Mouse (Mus musculus): ENCODE measurements around the gene Exosc2. TPM values are rescaled to one million over a fixed set of nuclear protein-coding genes. Genes with fewer than 3 reads are reported as not detected.

Exosc2 gene
- polyA plus RNA-seq (2015; fragmentation: Nextera tagmentation; extraction: Ambion mirVana) = 75.7 and 77.7 TPM in 2 replicates

- Histone ChIP-seq H3K4me1 (peaks cover 8% of the 10 kb centered on the region; the same call in 1 of the 2 replicates), H3K9ac (peak within 1 kb of the TSS; percentile 83), H3K4me2 (peak within 1 kb of the TSS; percentile 66), H3K4me3 (replicated peaks) (peak within 1 kb of the TSS; percentile 91), H3K36me3 (peaks cover 30% of the 10 kb centered on the region), H3K9me3 (replicated peaks) (no peaks in the 10 kb centered on the region), H3K27ac (peak within 1 kb of the TSS; percentile 84), H3K27me3 (no peaks in the 10 kb centered on the region)
- peak; percentile 97 for ATAC-seq (replicated peaks; ENCODE audit: low FRiP score)
- WGBS = under 1% methylated on average over 27 of the region's 27 CpGs
Measured at GRCm38 (mm10) chr2:31670551-31671035, at the start of gene Exosc2. Gene Exosc2, plus strand, starts transcription at chr2:31670715.

- no peak for ATAC-seq (replicated peaks; ENCODE audit: low FRiP score)
- peaks cover 82% of the 10 kb centered on the region for H3K27me3 ChIP-seq
- H3K4me2 ChIP-seq = no peak overlapping the region
- no peaks in the 10 kb centered on the region for H3K9me3 ChIP-seq (replicated peaks)
- no peak overlapping the region for H3K9ac ChIP-seq
- no peaks in the 10 kb centered on the region for H3K36me3 ChIP-seq
- peaks cover 31% of the 10 kb centered on the region for H3K4me1 ChIP-seq
- H3K27ac ChIP-seq = no peak overlapping the region
- 70% methylated on average over 3 of the region's 3 CpGs for WGBS
- H3K4me3 ChIP-seq (replicated peaks) = no peak overlapping the region
Measured at GRCm38 (mm10) chr2:31633531-31633930, 37.0 kb upstream of the Exosc2 start.

GRCm38 (mm10) chr2:31635281-31636137 lies 35.0 kb upstream of the Exosc2 start:
- WGBS = under 1% methylated on average over 52 of the region's 52 CpGs

GRCm38 (mm10) chr2:31636138-31636741 lies 34.3 kb upstream of the Exosc2 start:
- Histone ChIP-seq H3K27me3 (peaks cover 99% of the 10 kb centered on the region), H3K9me3 (replicated peaks) (no peaks in the 10 kb centered on the region), H3K4me1 (peaks cover 52% of the 10 kb centered on the region), H3K4me3 (replicated peaks) (peak overlapping the region; percentile 20), H3K36me3 (no peaks in the 10 kb centered on the region), H3K27ac (no peak overlapping the region), H3K9ac (no peak overlapping the region), H3K4me2 (peak overlapping the region; percentile 46)
- no peak for ATAC-seq (replicated peaks; ENCODE audit: low FRiP score)
- WGBS = under 1% methylated on average over 48 of the region's 48 CpGs

More at GRCm38 (mm10) chr2:31635281-31636137, 35.0 kb upstream of the Exosc2 start:
- Histone ChIP-seq H3K36me3 (no peaks in the 10 kb centered on the region), H3K4me3 (replicated peaks) (peak overlapping the region; percentile 20), H3K4me1 (peaks cover 45% of the 10 kb centered on the region), H3K27ac (no peak overlapping the region), H3K27me3 (peaks cover 98% of the 10 kb centered on the region), H3K9ac (no peak overlapping the region), H3K9me3 (replicated peaks) (no peaks in the 10 kb centered on the region), H3K4me2 (peak overlapping the region; percentile 46)
- no peak; the same call in 1 of the 2 replicates for ATAC-seq (replicated peaks; ENCODE audit: low FRiP score)

- H3K36me3 ChIP-seq = no peaks in the 10 kb centered on the region
- H3K9me3 ChIP-seq (replicated peaks) = no peaks in the 10 kb centered on the region
- H3K4me1 ChIP-seq = peaks cover 56% of the 10 kb centered on the region
- ATAC-seq (replicated peaks; ENCODE audit: low FRiP score) = no peak
- H3K27ac ChIP-seq = no peak overlapping the region
- H3K4me3 ChIP-seq (replicated peaks) = peak overlapping the region; percentile 20
- peak overlapping the region; percentile 46 for H3K4me2 ChIP-seq
- WGBS = 1% methylated on average over 35 of the region's 35 CpGs
- H3K9ac ChIP-seq = no peak overlapping the region
- peaks cover 100% of the 10 kb centered on the region for H3K27me3 ChIP-seq
Measured at GRCm38 (mm10) chr2:31636742-31637141, 33.8 kb upstream of the Exosc2 start.

GRCm38 (mm10) chr2:31637311-31637710 lies 33.2 kb upstream of the Exosc2 start:
- no peaks in the 10 kb centered on the region for H3K36me3 ChIP-seq
- H3K9ac ChIP-seq = no peak overlapping the region
- peaks cover 58% of the 10 kb centered on the region for H3K4me1 ChIP-seq
- H3K4me2 ChIP-seq = peak overlapping the region; percentile 46; the same call in 1 of the 2 replicates
- H3K9me3 ChIP-seq (replicated peaks) = no peaks in the 10 kb centered on the region
- H3K4me3 ChIP-seq (replicated peaks) = peak overlapping the region; percentile 20
- 2% methylated on average over 12 of the region's 12 CpGs for WGBS
- ATAC-seq (replicated peaks; ENCODE audit: low FRiP score) = no peak
- H3K27ac ChIP-seq = no peak overlapping the region
- peaks cover 100% of the 10 kb centered on the region for H3K27me3 ChIP-seq

- H3K36me3 ChIP-seq = no peaks in the 10 kb centered on the region
- H3K9ac ChIP-seq = no peak overlapping the region
- no peak overlapping the region for H3K27ac ChIP-seq
- peaks cover 58% of the 10 kb centered on the region for H3K4me1 ChIP-seq
- WGBS = under 1% methylated on average over 22 of the region's 22 CpGs
- no peaks in the 10 kb centered on the region for H3K9me3 ChIP-seq (replicated peaks)
- peaks cover 100% of the 10 kb centered on the region for H3K27me3 ChIP-seq
- H3K4me2 ChIP-seq = 0 out of 2 replicates have a peak overlapping the region, but pooled peaks have one; percentile 22
- H3K4me3 ChIP-seq (replicated peaks) = peak overlapping the region; percentile 20; the same call in 1 of the 2 replicates
- no peak for ATAC-seq (replicated peaks; ENCODE audit: low FRiP score)
Measured at GRCm38 (mm10) chr2:31637807-31638206, 32.7 kb upstream of the Exosc2 start.

GRCm38 (mm10) chr2:31638581-31639465 lies 31.7 kb upstream of the Exosc2 start:
- H3K36me3 ChIP-seq = no peaks in the 10 kb centered on the region
- WGBS = 1% methylated on average over 34 of the region's 34 CpGs
- no peak overlapping the region for H3K9ac ChIP-seq
- no peak for ATAC-seq (replicated peaks; ENCODE audit: low FRiP score)
- H3K27me3 ChIP-seq = peaks cover 100% of the 10 kb centered on the region
- H3K4me1 ChIP-seq = peaks cover 58% of the 10 kb centered on the region
- H3K4me3 ChIP-seq (replicated peaks) = peak overlapping the region; percentile 7; the same call in 1 of the 2 replicates
- no peaks in the 10 kb centered on the region for H3K9me3 ChIP-seq (replicated peaks)
- no peak overlapping the region for H3K4me2 ChIP-seq
- no peak overlapping the region for H3K27ac ChIP-seq

- H3K9me3 ChIP-seq (replicated peaks) = no peaks in the 10 kb centered on the region
- peak overlapping the region; percentile 7; the same call in 1 of the 2 replicates for H3K4me3 ChIP-seq (replicated peaks)
- H3K9ac ChIP-seq = no peak overlapping the region
- no peak overlapping the region for H3K4me2 ChIP-seq
- ATAC-seq (replicated peaks; ENCODE audit: low FRiP score) = no peak
- H3K36me3 ChIP-seq = no peaks in the 10 kb centered on the region
- peaks cover 100% of the 10 kb centered on the region for H3K27me3 ChIP-seq
- H3K4me1 ChIP-seq = peaks cover 58% of the 10 kb centered on the region
- no peak overlapping the region for H3K27ac ChIP-seq
- WGBS = under 1% methylated on average over 12 of the region's 13 CpGs
Measured at GRCm38 (mm10) chr2:31639466-31639760, 31.1 kb upstream of the Exosc2 start.

- Histone ChIP-seq H3K9ac (no peak within 1 kb of the TSS), H3K4me1 (peaks cover 58% of the 10 kb centered on the region), H3K4me2 (no peak within 1 kb of the TSS), H3K27me3 (peaks cover 100% of the 10 kb centered on the region), H3K27ac (no peak within 1 kb of the TSS), H3K9me3 (replicated peaks) (no peaks in the 10 kb centered on the region), H3K4me3 (replicated peaks) (peak within 1 kb of the TSS; percentile 7; the same call in 1 of the 2 replicates), H3K36me3 (no peaks in the 10 kb centered on the region)
- 2% methylated on average over 41 of the region's 41 CpGs for WGBS
- no peak for ATAC-seq (replicated peaks; ENCODE audit: low FRiP score)
Measured at GRCm38 (mm10) chr2:31639901-31640608, 30.5 kb upstream of the Exosc2 start, which contains the start of gene Prdm12. Gene Prdm12, plus strand, starts transcription at chr2:31640037.

Data from kidney, embryonic 15.5 days (tissue).